ENCODE assay signal across 13 mouse cellular contexts in genomic region chr1:105982496-105983364, GRCm38 (mm10). TPM values are rescaled to one million over a fixed set of nuclear protein-coding genes. Genes with fewer than 3 reads are reported as not detected.
A peak's percentile ranks its signal among the peaks of the same experiment; 100 is the strongest.
DNase-seq lines count a peak whose midpoint lies in the region; ATAC-seq and TF ChIP-seq lines count a peak whose summit lies in the region.
"Had no signal": no experiment of that assay in that cellular context is flagged by ENCODE, and none has a peak within 500 bp of the region (broad histone marks: within the 10 kb centered on the region; RNA-seq: fewer than 3 reads in every experiment).

No protein-coding gene starts in this region.

- no peak overlapping the region for H3K27ac ChIP-seq in lung, embryonic 14.5 days (ENCODE audit: low read depth)
- H3K27ac ChIP-seq: limb, embryonic 13.5 days had no signal

- H3K4me2 ChIP-seq in lung, embryonic 14.5 days: no peak overlapping the region
- H3K4me2 ChIP-seq: limb, embryonic 13.5 days had no signal

- H3K27me3 ChIP-seq in lung, embryonic 14.5 days (ENCODE audit: insufficient read depth, low read length): no peaks in the 10 kb centered on the region
- H3K27me3 ChIP-seq: megakaryocyte, embryonic 14.5 days; Patski had no signal

- no peak overlapping the region for H3K9ac ChIP-seq in lung, embryonic 14.5 days
- H3K9ac ChIP-seq: limb, embryonic 13.5 days had no signal

- no peak overlapping the region for H3K4me3 ChIP-seq in lung, embryonic 14.5 days (ENCODE audit: low read depth, low read length)
- H3K4me3 ChIP-seq: limb, embryonic 13.5 days; megakaryocyte, embryonic 14.5 days had no signal

- no peak for ATAC-seq in lung, embryonic 14.5 days (ENCODE audit: insufficient read depth)
- peak; percentile 75 for ATAC-seq in megakaryocyte-erythroid progenitor cell, adult 5-6 weeks (replicated peaks; ENCODE audit: low FRiP score, low TSS enrichment, poor library complexity, severe bottlenecking)
- ATAC-seq: hindbrain, embryonic 16.5 days; Patski had no signal

- H3K9me3 ChIP-seq in lung, embryonic 14.5 days (ENCODE audit: low read depth, low read length): no peaks in the 10 kb centered on the region
- H3K9me3 ChIP-seq: limb, embryonic 13.5 days had no signal

- H3K36me3 ChIP-seq in lung, embryonic 14.5 days (ENCODE audit: insufficient read depth): no peaks in the 10 kb centered on the region
- H3K36me3 ChIP-seq: limb, embryonic 13.5 days had no signal

- TF ChIP-seq CTCF in lung, embryonic 14.5 days (IDR thresholded peaks at IDR 0.05; ENCODE audit: low read depth): no peak

- WGBS in lung, embryonic 14.5 days: 43% methylated on average over 6 of the region's 6 CpGs

- H3K4me1 ChIP-seq in lung, embryonic 14.5 days (ENCODE audit: insufficient read depth): peaks cover 2% of the 10 kb centered on the region
- H3K4me1 ChIP-seq: limb, embryonic 13.5 days had no signal

- peak; percentile 29 for DNase-seq in gastrocnemius, postnatal 10 days
- no peak for DNase-seq in gastrocnemius, postnatal 25 days
- DNase-seq in lung, embryonic 14.5 days: peak; percentile 50
- no peak for DNase-seq in lung, postnatal 25 days (ENCODE audit: low spot score)
- DNase-seq in heart, adult 9 months (ENCODE audit: low spot score in 2 of 2): peak; percentile 29 to 53
- DNase-seq in cerebellum, adult 11 months: no peak
- no peak for DNase-seq in retina, postnatal 1 day
- DNase-seq: thymus, adult 2 months had no signal

RNA-seq across cellular contexts. Expression of gene Zcchc2, which starts 7.5 kb away (rescaled TPM):
- 1 to 10 TPM; 6.6 to 8.4 TPM for total RNA-seq in gastrocnemius, postnatal 10 days (2021)
- total RNA-seq in gastrocnemius, postnatal 25 days (2021): 1 to 10 TPM; 6.0 to 6.6 TPM
- 3.1 and 3.2 TPM in 2 replicates for polyA plus RNA-seq in lung, embryonic 14.5 days (2014; fragmentation: Nextera tagmentation; extraction: Ambion mirVana)
- 16.8 and 18.3 TPM in 2 replicates for total RNA-seq in megakaryocyte-erythroid progenitor cell, adult 5-6 weeks (2014; fragmentation: Nextera tagmentation)
- 14.2 and 15.4 TPM in 2 replicates for total RNA-seq in megakaryocyte-erythroid progenitor cell, adult 5-6 weeks (2017)

Comparison
In these comparisons a context has a peak if more than half of its experiments do, and no peak if none do; other contexts are left out.
1. DNase-seq: peak in gastrocnemius, postnatal 10 days (single experiment), lung, embryonic 14.5 days (single experiment) and heart, adult 9 months (2 of 2); none in gastrocnemius, postnatal 25 days (single experiment), lung, postnatal 25 days (single experiment), cerebellum, adult 11 months (single experiment) and retina, postnatal 1 day (single experiment).